Mouse (Mus musculus): ENCODE measurements around the gene Daam1.
"Not testable (repeated sequence)": the region's sequence is repeated elsewhere in the genome, so short reads cannot be mapped to it uniquely, and the experiment has no call there.

The Daam1 gene

DNA sequence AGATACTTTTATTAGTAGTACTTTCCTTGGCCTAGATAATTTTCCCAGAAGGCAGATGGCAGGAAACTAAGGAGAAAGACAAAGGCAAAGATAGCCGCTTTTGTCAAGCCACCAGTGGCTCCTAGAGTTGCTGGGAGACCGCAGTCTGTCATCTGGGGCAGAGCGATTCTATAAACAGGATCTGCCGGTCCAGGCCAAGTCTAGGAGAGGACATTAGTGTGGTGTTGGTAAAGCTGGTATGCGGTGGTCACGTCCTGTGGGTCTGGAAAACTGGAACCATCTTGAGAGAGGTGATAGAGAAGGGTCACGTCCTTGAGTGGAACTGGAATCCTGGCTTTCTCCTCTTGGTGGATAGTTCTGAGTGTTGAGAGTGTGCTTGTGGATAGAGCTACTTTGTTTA, 3.2 kb downstream of the Daam1 start:
- no peak for DNase-seq (ENCODE audit: extremely low read depth, low read depth)

DNA sequence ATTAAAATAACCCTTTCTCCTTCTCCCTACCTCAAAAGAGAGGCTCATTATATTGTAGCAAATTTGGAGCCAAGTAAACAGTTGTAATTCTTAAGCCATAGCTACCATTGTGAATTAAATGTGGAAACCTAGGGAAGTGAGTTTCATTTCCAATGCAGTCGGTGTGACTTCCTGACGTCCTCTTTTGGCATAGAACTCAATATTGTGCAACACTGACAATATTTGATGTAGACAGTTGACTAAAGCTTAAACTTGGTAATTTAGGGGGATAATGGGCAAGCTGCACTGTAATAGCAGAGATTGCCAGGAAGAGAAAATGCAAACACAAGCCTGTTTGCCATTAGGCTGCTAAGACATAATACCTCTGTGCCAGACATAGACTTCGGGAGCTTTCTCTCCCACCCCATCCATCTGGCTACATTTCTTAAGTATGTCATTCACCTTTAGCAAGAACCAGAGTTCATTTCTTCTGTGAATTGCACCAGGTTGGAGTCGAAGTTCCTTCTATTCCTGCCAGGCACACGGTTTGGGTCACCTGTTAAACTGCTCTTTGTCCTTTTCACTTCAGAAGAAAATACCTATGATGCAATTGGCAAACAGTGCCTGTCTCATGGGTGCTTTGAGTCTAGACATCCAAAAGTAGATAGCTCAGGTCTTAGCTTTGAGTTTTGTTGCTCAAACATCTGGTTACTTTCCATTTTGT, 5.2 kb downstream of the Daam1 start:
- no peak for DNase-seq (ENCODE audit: extremely low read depth, low read depth)

GRCm38 (mm10) chr12:71836776-71837175, 5.9 kb downstream of the Daam1 start:
- no peak for DNase-seq (ENCODE audit: extremely low read depth, low read depth)

DNA sequence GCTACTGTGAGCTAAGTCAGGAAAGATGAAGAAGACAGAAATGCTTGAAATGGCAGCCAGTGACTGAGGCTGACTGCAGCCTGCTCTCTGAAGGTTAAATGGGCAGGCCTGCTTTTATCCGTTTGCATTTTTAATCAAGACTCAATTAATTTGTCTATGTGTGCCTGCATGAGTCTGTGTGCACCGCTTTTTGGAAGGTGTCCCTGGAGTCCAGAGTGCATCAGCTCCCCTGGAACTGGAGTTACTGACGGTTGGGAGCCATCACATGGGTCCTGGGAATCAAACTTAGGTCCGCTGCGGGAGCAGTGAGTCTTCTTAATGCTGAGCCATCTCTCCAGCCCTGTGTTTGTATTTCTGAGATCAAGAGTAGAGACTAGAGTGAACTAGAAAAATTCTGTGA, 6.7 kb downstream of the Daam1 start:
- DNase-seq (ENCODE audit: extremely low read depth, low read depth), result no peak

DNA sequence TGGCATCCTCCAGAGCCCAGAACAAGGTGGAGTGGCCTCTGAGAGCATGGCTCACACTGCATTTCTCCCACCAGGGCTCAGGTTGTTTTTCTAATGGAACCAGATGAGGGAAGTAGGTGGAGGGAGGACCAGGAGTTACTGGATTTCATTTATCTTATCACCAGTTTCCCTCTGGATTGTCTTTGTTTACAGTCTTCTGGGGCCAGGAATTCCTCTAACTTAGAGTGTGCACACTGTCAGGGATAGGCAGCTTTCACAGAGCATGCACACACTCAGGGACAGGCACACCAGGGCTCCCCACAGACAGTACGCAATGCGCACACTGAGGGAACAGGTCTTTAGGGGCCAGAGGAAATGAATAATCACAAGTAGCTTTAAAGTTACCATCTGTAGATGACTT, 7.4 kb downstream of the Daam1 start:
- no peak for DNase-seq (ENCODE audit: extremely low read depth, low read depth)

DNA sequence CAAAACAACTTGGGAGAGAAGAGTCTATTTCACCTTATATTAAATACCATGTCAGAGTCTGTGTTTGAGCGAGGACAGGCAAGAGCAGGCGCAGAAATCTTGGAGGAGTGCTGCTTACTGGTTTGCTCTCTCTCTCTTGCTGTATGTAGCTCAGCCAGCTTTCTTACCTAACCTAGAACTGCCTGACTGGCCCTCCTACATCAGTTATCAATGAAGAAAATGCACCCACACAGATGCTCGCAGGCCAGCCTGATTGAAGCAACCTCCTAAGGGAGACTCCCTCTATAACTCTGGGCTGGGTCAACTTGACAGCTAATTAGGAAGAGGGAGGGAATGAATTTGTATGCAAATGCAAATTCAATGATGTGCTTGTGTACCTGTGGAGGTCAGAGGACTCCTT, 8.8 kb downstream of the Daam1 start:
- no peak for DNase-seq (ENCODE audit: extremely low read depth, low read depth)

DNA sequence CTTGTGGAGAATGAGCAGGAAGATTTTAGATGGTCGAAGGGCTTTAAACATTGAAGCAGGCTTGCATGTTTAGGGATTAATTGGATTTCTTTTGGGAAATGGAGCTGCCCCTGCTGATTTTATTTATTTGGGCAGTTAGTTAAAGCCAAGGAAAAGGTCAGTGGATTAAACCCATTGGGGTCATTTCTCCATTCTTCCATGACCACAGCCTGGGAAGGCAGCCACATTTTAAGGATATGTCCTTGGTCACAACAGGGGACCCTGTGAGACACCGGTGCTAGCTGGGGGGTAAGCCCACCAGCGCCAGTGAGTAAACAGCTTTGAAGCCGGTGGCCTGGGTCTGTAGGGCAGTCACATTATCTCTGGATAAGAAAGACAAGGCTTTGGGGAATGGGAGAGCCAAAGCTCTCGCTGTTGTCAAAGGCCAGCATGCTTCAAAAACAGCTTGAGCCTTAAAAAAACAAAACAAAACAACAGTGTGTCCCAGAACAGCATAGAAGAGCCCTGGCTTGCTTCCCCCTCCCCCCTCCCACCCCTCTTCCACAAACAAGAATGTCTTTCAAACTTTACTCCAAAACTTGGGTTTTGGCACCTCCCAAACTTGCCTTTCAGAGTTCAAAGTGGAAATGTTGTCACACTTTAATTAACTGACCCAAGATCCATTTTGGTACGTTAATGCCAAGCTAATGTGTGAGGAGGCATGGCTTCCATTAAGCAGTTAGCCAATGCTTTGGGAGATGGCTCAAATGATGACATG, 9.7 kb downstream of the Daam1 start:
- no peak for DNase-seq (ENCODE audit: extremely low read depth, low read depth)

DNA sequence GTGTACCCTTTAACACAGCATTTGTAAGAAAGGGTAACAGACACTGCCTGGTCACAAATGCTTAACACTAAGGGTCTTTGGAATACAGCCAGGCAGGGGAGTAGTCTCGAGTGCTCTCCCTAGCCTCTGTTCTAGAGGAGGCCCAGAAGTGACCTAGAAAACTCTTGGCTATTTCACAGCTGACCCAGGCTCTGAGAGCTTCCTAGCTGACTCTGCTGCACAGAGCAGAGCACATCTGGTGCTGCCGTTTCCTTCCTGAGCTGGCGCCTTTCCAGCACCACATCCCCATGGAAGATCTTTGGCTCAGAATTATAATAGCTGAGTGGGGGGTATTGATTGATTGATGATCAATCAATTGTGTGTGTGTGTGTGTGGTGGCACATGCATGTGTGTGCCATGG, 11.1 kb downstream of the Daam1 start:
- DNase-seq (ENCODE audit: extremely low read depth, low read depth), result no peak

GRCm38 (mm10) chr12:71842588-71842987, 11.7 kb downstream of the Daam1 start:
- no peak for DNase-seq (ENCODE audit: extremely low read depth, low read depth)

- no peak for DNase-seq (ENCODE audit: extremely low read depth, low read depth)
Observed at GRCm38 (mm10) chr12:71845486-71845885, 14.6 kb downstream of the Daam1 start.

- DNase-seq (ENCODE audit: extremely low read depth, low read depth), result not testable (repeated sequence)
Observed at GRCm38 (mm10) chr12:71846416-71846815, 15.5 kb downstream of the Daam1 start.

DNA sequence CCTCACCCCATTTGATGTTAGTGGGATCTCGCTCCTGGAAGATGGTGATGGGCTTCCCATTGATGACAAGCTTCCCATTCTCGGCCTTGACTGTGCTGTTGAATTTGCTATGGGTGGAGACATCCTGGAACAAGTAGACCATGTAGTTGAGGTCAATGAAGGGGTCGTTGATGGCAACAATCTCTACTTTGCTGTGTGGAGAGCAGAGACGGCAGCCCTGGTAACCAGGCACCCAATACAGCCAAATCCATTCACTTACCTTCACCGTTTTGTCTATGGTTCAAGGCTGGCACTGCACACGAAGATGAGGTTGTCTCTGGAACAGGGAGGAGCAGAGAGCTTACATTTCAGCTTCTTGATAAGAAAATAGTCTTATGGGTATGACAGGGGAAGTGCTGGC, 16.1 kb downstream of the Daam1 start:
- not testable (repeated sequence) for DNase-seq (ENCODE audit: extremely low read depth, low read depth)

DNA sequence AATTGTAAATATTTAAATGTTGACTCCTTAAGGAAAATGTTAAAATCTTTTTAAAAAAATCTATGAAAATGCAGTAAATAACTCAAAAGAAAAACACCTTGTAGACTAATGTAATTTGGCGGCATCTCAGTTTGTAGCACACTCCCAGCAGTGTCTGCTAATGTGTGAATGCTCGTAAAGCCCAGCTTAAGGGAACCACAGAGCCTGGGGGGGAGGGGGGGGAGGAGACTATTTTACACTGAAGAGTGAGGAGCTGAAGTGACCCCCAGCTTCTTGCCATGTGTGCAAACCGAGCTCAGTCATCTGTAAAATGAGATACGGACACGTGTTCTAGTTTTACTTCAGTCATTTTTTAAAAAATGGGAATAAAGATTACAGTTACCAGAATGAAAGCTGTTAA, 16.7 kb downstream of the Daam1 start:
- DNase-seq (ENCODE audit: extremely low read depth, low read depth), result no peak

DNA sequence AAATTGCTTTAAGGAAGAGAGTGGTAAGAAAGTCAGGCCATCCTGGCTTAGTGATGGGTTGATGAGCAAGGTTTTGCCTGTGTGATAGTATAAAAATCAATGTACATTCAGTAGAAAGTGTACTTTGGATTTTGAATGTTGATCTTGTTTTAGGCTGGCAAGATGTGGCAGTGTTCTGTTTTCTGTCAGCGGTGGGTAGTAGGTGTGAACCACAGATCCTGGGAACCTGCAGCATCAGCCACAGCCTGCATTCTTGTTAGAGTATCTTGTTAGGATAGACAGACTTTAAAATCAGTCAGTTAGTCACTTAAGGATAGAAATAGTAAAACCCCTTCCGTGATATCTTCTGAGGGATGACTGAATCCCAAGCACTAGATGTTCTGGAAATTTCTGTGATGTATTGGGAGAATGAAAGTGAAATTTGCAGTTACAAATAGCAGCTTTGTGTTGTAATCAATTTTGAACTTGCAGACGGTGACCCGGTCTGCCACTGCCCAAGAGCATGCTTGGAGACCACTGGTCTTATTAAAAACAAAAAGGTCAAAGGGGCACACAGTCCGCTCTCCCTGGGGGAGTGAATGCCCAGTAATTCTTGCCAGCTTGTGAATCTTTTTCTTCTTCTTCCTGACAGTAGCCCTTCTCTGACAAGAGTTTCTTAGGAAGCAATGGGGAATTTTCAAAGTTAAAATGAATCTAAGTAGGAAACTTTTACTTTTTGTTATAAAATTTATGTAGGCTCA, 17.3 kb downstream of the Daam1 start:
- no peak for DNase-seq (ENCODE audit: extremely low read depth, low read depth)

DNA sequence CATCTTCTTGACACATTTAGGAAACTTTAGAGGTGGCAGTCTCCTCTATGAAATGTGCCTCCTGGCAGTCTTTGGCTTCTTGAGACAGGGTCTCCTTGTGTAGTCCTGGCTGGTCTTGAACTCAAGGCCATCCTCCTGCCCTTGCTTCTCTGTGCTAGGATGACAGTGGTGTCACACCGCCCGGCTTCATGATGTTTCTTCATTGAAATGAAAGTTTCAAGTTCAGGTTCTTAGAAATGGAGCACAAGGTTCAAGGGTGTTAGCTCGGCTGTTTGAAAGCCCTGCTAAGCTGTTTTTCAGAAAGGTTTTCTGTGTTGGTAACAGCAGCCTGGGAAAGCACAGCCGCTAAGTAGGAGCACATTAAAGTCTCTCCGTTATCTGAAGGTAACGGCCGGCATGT, 18.2 kb downstream of the Daam1 start:
- DNase-seq (ENCODE audit: extremely low read depth, low read depth), result no peak

DNA sequence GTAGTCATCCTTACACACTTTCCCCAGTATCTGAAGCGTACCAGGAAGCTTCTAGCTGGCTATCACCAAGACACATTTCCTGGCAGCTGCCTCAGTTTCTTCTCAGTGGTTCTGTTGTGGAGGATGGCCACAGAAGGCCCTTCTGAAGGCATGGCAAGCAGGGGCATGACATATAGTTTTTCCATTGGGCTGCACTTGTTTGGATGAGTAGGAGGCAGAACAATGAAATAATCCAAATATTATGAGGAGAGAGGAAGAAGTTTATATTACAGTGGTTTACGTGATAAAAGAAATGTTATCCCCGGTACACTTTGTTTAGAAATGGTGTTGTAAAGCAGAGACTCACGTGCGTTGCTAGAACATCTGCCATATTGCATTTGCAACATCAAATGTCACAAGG, 19.3 kb downstream of the Daam1 start:
- no peak for DNase-seq (ENCODE audit: extremely low read depth, low read depth)

DNA sequence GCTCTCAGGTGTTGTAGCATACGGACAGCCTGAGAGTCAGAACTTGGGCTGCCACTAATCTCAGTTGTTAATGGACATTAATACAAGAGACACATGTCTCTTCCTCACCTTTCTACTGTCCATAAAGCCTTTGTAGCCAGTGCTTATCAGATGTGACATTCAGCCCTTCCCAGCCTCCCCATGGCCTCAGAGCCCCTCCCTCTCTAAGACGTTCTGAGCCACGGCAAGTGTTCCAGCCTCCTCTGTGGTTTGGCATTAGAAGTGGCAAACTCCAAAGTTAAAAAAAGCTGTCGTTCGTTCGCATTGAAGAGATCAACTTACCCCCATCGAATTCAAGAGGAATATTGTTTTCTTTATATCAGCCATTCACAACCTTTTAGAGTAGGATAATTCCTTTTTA, 21.8 kb downstream of the Daam1 start:
- DNase-seq (ENCODE audit: extremely low read depth, low read depth), result no peak

GRCm38 (mm10) chr12:71853694-71854093, 22.8 kb downstream of the Daam1 start:
- DNase-seq (ENCODE audit: extremely low read depth, low read depth), result no peak

- DNase-seq (ENCODE audit: extremely low read depth, low read depth), result no peak
Observed at GRCm38 (mm10) chr12:71854191-71854590, 23.3 kb downstream of the Daam1 start.

- DNase-seq (ENCODE audit: extremely low read depth, low read depth), result no peak
Observed at GRCm38 (mm10) chr12:71855730-71856479, 25.0 kb downstream of the Daam1 start.

GRCm38 (mm10) chr12:71856480-71856754, 25.5 kb downstream of the Daam1 start:
- no peak for DNase-seq (ENCODE audit: extremely low read depth, low read depth)

DNA sequence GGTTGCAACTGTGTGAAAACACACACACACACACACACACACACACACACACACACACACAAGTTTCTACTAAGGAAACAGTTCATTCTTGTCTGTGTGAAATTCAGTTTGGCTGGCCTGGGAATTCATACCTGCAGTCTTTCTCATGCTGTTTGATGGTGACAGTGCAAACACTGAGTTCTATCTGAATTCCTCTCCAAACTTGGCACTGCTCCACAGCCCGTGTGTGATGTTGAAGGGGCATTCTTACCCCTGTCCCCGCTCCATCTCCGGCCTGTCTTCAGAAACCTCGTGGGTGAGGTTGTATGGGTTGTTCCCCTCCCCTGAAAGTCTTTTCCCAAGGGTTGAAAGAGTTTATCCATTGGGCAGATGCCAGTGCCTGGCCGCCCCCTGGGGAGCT, 28.2 kb downstream of the Daam1 start:
- DNase-seq (ENCODE audit: extremely low read depth, low read depth), result no peak

Measured in MEL-GATA-1-ER (cell line).